Mouse (Mus musculus): Measurements from ENCODE around the gene Snf8. TPM values are rescaled to one million over a fixed set of nuclear protein-coding genes. Genes with fewer than 3 reads are reported as not detected.

Snf8 gene
- total and polyA plus RNA-seq, 2 experiments from 2014 or later = 36.7 to 120 TPM

GRCm38 (mm10) chr11:96038560-96038959 is 3.9 kb downstream of the Snf8 start:
- H3K4me2 ChIP-seq (ENCODE audit: low read depth) = no peak overlapping the region
- H3K27me3 ChIP-seq (ENCODE audit: insufficient read depth, low read length) = no peaks in the 10 kb centered on the region
- no peak overlapping the region for H3K27ac ChIP-seq (ENCODE audit: low read depth, low read length)
- 97% methylated on average over 1 of the region's 1 CpGs for WGBS
- H3K9me3 ChIP-seq (ENCODE audit: low read length) = no peaks in the 10 kb centered on the region
- H3K9ac ChIP-seq = no peak overlapping the region
- no peak for TF ChIP-seq CTCF (IDR thresholded peaks at IDR 0.05; ENCODE audit: low read depth)
- H3K4me3 ChIP-seq (ENCODE audit: low read depth, low read length) = no peak overlapping the region
- DNase-seq = no peak
- peaks cover 15% of the 10 kb centered on the region for H3K36me3 ChIP-seq (ENCODE audit: insufficient read depth)
- ATAC-seq = no peak
- H3K4me1 ChIP-seq (ENCODE audit: insufficient read depth) = peaks cover 11% of the 10 kb centered on the region; the same call in 1 of the 2 replicates

DNA sequence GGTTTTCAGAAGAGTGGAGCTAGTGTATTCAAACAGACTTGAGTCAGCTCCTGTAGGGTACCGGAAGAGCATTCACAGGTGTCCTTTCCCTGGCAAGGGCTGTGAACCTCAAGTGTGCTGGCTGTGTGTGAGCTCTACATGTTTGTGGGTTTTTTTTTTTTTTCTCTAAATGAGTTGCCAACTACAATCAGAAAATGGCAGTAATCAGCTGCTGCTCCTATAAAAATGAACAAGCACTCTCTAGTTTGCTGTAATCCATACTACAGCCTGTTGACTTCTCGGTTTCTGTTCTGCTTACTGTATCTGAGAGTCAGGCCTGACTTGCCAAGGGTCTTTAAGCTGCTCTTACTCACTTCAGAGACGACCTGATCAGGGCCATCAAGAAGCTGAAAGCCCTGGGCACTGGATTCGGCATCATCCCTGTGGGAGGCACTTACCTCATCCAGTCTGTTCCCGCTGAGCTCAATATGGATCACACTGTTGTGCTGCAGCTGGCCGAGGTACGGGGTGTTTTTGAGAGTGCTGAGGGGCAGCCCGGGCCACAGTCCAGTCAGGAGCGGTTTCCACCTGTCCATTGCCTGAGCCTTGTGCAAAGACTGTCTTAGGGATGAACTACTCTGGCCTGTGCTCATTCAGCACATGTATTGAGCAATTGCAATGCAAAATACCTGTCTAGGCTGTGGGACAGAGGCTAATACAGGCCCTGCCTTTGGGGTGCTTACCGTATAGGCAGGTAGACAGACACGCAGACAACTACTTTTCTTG is 10.3 kb downstream of the Snf8 start:
- Histone ChIP-seq H3K4me2 (ENCODE audit: low read depth) (no peak overlapping the region), H3K27ac (ENCODE audit: low read depth, low read length) (no peak overlapping the region), H3K9ac (no peak overlapping the region), H3K9me3 (ENCODE audit: low read length) (no peaks in the 10 kb centered on the region), H3K36me3 (ENCODE audit: insufficient read depth) (peaks cover 50% of the 10 kb centered on the region), H3K4me3 (ENCODE audit: low read depth, low read length) (no peak overlapping the region), H3K27me3 (ENCODE audit: insufficient read depth, low read length) (no peaks in the 10 kb centered on the region), H3K4me1 (ENCODE audit: insufficient read depth) (no peaks in the 10 kb centered on the region)
- DNase-seq = no peak
- no peak for ATAC-seq
- WGBS = 89% methylated on average over 11 of the region's 11 CpGs
- no peak for TF ChIP-seq CTCF (IDR thresholded peaks at IDR 0.05; ENCODE audit: low read depth)

- Histone ChIP-seq H3K36me3 (ENCODE audit: insufficient read depth) (peaks cover 58% of the 10 kb centered on the region), H3K27ac (ENCODE audit: low read depth, low read length) (no peak overlapping the region), H3K27me3 (ENCODE audit: insufficient read depth, low read length) (no peaks in the 10 kb centered on the region), H3K9ac (no peak overlapping the region), H3K4me3 (ENCODE audit: low read depth, low read length) (no peak overlapping the region), H3K4me2 (ENCODE audit: low read depth) (no peak overlapping the region), H3K9me3 (ENCODE audit: low read length) (no peaks in the 10 kb centered on the region), H3K4me1 (ENCODE audit: insufficient read depth) (no peaks in the 10 kb centered on the region)
- ATAC-seq (no peak), DNase-seq (no peak)
- TF ChIP-seq CTCF (IDR thresholded peaks at IDR 0.05; ENCODE audit: low read depth) = no peak
- WGBS = 83% methylated on average over 8 of the region's 8 CpGs
Observed at GRCm38 (mm10) chr11:96046028-96046427, 11.3 kb downstream of the Snf8 start.

DNA sequence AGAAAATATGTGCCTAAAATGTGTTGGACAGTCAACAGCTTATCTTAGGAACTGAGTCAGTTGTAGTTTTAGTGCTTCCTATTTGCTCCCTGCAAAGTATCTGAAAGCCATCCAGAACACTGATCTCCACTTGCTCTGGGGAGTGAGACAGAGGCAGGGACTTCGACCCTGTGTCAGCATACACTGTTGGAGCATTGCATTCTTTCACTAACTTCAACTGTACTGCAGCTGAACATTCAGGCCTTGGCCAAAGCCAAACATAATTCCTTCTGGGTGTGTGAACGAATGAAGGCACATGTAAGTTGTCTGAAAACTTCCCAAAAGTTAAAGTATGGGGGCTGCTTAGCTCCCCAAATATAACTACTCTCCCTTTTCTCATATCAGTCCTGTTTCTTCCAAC is 12.1 kb downstream of the Snf8 start:
- DNase-seq = no peak
- 83% methylated on average over 2 of the region's 2 CpGs for WGBS
- Histone ChIP-seq H3K27ac (ENCODE audit: low read depth, low read length) (no peak overlapping the region), H3K4me1 (ENCODE audit: insufficient read depth) (no peaks in the 10 kb centered on the region), H3K36me3 (ENCODE audit: insufficient read depth) (peaks cover 63% of the 10 kb centered on the region), H3K9ac (no peak overlapping the region), H3K27me3 (ENCODE audit: insufficient read depth, low read length) (no peaks in the 10 kb centered on the region), H3K4me2 (ENCODE audit: low read depth) (no peak overlapping the region), H3K4me3 (ENCODE audit: low read depth, low read length) (no peak overlapping the region), H3K9me3 (ENCODE audit: low read length) (no peaks in the 10 kb centered on the region)
- TF ChIP-seq CTCF (IDR thresholded peaks at IDR 0.05; ENCODE audit: low read depth) = no peak
- ATAC-seq = no peak

- DNase-seq (no peak), ATAC-seq (no peak)
- H3K9me3 ChIP-seq (ENCODE audit: low read length) = no peaks in the 10 kb centered on the region
- WGBS = 84% methylated on average over 4 of the region's 4 CpGs
- peaks cover 66% of the 10 kb centered on the region for H3K36me3 ChIP-seq (ENCODE audit: insufficient read depth)
- H3K27me3 ChIP-seq (ENCODE audit: insufficient read depth, low read length) = no peaks in the 10 kb centered on the region
- H3K4me2 ChIP-seq (ENCODE audit: low read depth) = no peak overlapping the region
- no peak for TF ChIP-seq CTCF (IDR thresholded peaks at IDR 0.05; ENCODE audit: low read depth)
- H3K9ac ChIP-seq = no peak overlapping the region
- no peak overlapping the region for H3K27ac ChIP-seq (ENCODE audit: low read depth, low read length)
- no peaks in the 10 kb centered on the region for H3K4me1 ChIP-seq (ENCODE audit: insufficient read depth)
- H3K4me3 ChIP-seq (ENCODE audit: low read depth, low read length) = no peak overlapping the region
Observed at GRCm38 (mm10) chr11:96047469-96048373, 13.0 kb downstream of the Snf8 start.

GRCm38 (mm10) chr11:96049939-96050338 is 15.3 kb downstream of the Snf8 start:
- ATAC-seq = no peak
- no peak for DNase-seq
- H3K27me3 ChIP-seq (ENCODE audit: insufficient read depth, low read length) = no peaks in the 10 kb centered on the region
- no peak overlapping the region for H3K4me3 ChIP-seq (ENCODE audit: low read depth, low read length)
- no peak overlapping the region for H3K9ac ChIP-seq
- H3K36me3 ChIP-seq (ENCODE audit: insufficient read depth) = peaks cover 76% of the 10 kb centered on the region
- H3K4me2 ChIP-seq (ENCODE audit: low read depth) = no peak overlapping the region
- no peak for TF ChIP-seq CTCF (IDR thresholded peaks at IDR 0.05; ENCODE audit: low read depth)
- no peaks in the 10 kb centered on the region for H3K4me1 ChIP-seq (ENCODE audit: insufficient read depth)
- H3K9me3 ChIP-seq (ENCODE audit: low read length) = no peaks in the 10 kb centered on the region
- 80% methylated on average over 4 of the region's 4 CpGs for WGBS
- no peak overlapping the region for H3K27ac ChIP-seq (ENCODE audit: low read depth, low read length)

GRCm38 (mm10) chr11:96050854-96051253 is 16.2 kb downstream of the Snf8 start:
- no peak overlapping the region for H3K4me2 ChIP-seq (ENCODE audit: low read depth)
- no peak overlapping the region for H3K27ac ChIP-seq (ENCODE audit: low read depth, low read length)
- H3K4me1 ChIP-seq (ENCODE audit: insufficient read depth) = no peaks in the 10 kb centered on the region
- H3K4me3 ChIP-seq (ENCODE audit: low read depth, low read length) = no peak overlapping the region
- no peak for ATAC-seq
- no peaks in the 10 kb centered on the region for H3K9me3 ChIP-seq (ENCODE audit: low read length)
- WGBS = 97% methylated on average over 3 of the region's 3 CpGs
- no peak for TF ChIP-seq CTCF (IDR thresholded peaks at IDR 0.05; ENCODE audit: low read depth)
- no peak for DNase-seq
- no peak overlapping the region for H3K9ac ChIP-seq
- H3K36me3 ChIP-seq (ENCODE audit: insufficient read depth) = peaks cover 73% of the 10 kb centered on the region
- no peaks in the 10 kb centered on the region for H3K27me3 ChIP-seq (ENCODE audit: insufficient read depth, low read length)

All from forebrain, postnatal 0 days (tissue).